Mouse (Mus musculus) stomach, embryonic 16.5 days (tissue): ENCODE measurements at regions not wholly inside any gene's neighbourhood (a gene's known extent, or its start where the extent isn't known, plus 50 kb on each side); places are given as distances from the start of the nearest gene placed in this dataset.

Source experiments
- ATAC-seq: fragments of 200-750 bp; cut with Nextera tagmentation; 2 replicates; pipeline ENCODE4 v1.8.0; 2017; ENCODE audit warnings: moderate number of reproducible peaks, moderate TSS enrichment; ENCODE audit not compliant: insufficient read depth, low FRiP score
- H3K27ac ChIP-seq: fragments of 300-500 bp; sonication (generic); 2 replicates; pipeline ENCODE4 v1.5.1; 2014; ENCODE audit warnings: low read length
- H3K27me3 ChIP-seq: fragments of 300-500 bp; sonication (generic); 2 replicates; pipeline ENCODE4 v1.6.1; 2014; ENCODE audit warnings: low read length, control low read depth, mixed read lengths; ENCODE audit not compliant: control insufficient read depth, insufficient read depth
- H3K36me3 ChIP-seq: fragments of 300-500 bp; sonication (generic); 2 replicates; pipeline ENCODE4 v1.6.1; 2014; ENCODE audit warnings: low read length; ENCODE audit not compliant: control insufficient read depth, insufficient read depth
- H3K4me1 ChIP-seq: fragments of 300-500 bp; sonication (generic); 2 replicates; pipeline ENCODE4 v1.6.1; 2014; ENCODE audit warnings: low read length, control low read depth, mixed read lengths; ENCODE audit not compliant: control insufficient read depth, insufficient read depth
- H3K4me2 ChIP-seq: fragments of 300-500 bp; sonication (generic); 2 replicates; pipeline ENCODE4 v1.6.1; 2014; ENCODE audit warnings: low read depth, low read length, mixed read lengths
- H3K4me3 ChIP-seq: fragments of 300-500 bp; sonication (generic); replicated peaks from 2 replicates; pipeline ENCODE4 v1.5.1; 2014; ENCODE audit warnings: mild to moderate bottlenecking, low read length
- H3K9ac ChIP-seq: fragments of 300-500 bp; sonication (generic); 2 replicates; pipeline ENCODE4 v1.6.1; 2014; ENCODE audit warnings: low read length
- H3K9me3 ChIP-seq: fragments of 300-500 bp; sonication (generic); replicated peaks from 2 replicates; pipeline ENCODE4 v1.6.1; 2016; ENCODE audit warnings: low read length, control low read depth; ENCODE audit not compliant: control insufficient read depth
- WGBS: fragments of 180-500 bp; shearing (Covaris S2); extraction: QIAGEN DNeasy Blood & Tissue Kit; methylation state at CpG from one replicate; pipeline ENCODE4 v1.1.7; 2014; 5-methylcytosine and 5-hydroxymethylcytosine counted together

DNA sequence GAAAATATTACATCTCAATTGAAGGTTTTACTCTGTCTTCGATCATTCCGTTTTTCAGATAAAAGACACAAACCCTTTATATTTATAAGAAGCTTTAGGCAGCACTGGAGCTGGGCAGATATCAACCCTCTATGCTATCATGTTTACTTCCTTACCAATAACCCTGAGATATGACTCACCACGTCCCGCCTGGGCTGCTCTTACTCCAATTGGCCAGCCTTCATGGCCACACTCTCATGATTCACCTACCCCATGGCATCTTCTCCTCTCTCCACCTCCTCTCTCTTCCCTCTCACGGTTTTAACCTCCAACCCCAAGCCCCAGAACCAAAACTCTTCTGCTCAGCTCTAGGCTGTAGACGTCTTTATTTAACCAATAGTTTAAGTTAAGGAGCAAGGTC lies 171.9 kb upstream of the Ubl3 start:
- 74% methylated on average over 6 of the region's 6 CpGs for WGBS

GRCm38 (mm10) chr5:148723677-148724227 lies 171.2 kb upstream of the Ubl3 start:
- Histone ChIP-seq H3K4me2 (no peak overlapping the region), H3K9me3 (0 out of 2 replicates have a peak, but pooled peaks cover 3% of the 10 kb centered on the region), H3K36me3 (no peaks in the 10 kb centered on the region), H3K9ac (no peak overlapping the region), H3K27ac (no peak overlapping the region), H3K27me3 (no peaks in the 10 kb centered on the region), H3K4me1 (no peaks in the 10 kb centered on the region), H3K4me3 (no peak overlapping the region)
- 93% methylated on average over 11 of the region's 11 CpGs for WGBS
- ATAC-seq = no peak

More for the DNA sequence above, 171.9 kb upstream of the Ubl3 start:
- Histone ChIP-seq H3K9ac (no peak overlapping the region), H3K9me3 (0 out of 2 replicates have a peak, but pooled peaks cover 3% of the 10 kb centered on the region), H3K27me3 (no peaks in the 10 kb centered on the region), H3K36me3 (no peaks in the 10 kb centered on the region), H3K27ac (no peak overlapping the region), H3K4me2 (no peak overlapping the region), H3K4me1 (no peaks in the 10 kb centered on the region), H3K4me3 (no peak overlapping the region)
- no peak for ATAC-seq

- Histone ChIP-seq H3K27me3 (no peaks in the 10 kb centered on the region), H3K4me3 (no peak overlapping the region), H3K27ac (no peak overlapping the region), H3K9me3 (0 out of 2 replicates have a peak, but pooled peaks cover 4% of the 10 kb centered on the region), H3K4me2 (no peak overlapping the region), H3K36me3 (no peaks in the 10 kb centered on the region), H3K9ac (no peak overlapping the region), H3K4me1 (no peaks in the 10 kb centered on the region)
- 86% methylated on average over 5 of the region's 5 CpGs for whole genome bisulfite sequencing
- ATAC-seq = no peak
Measured at GRCm38 (mm10) chr5:148720604-148721003, 168.0 kb upstream of the Ubl3 start.

DNA sequence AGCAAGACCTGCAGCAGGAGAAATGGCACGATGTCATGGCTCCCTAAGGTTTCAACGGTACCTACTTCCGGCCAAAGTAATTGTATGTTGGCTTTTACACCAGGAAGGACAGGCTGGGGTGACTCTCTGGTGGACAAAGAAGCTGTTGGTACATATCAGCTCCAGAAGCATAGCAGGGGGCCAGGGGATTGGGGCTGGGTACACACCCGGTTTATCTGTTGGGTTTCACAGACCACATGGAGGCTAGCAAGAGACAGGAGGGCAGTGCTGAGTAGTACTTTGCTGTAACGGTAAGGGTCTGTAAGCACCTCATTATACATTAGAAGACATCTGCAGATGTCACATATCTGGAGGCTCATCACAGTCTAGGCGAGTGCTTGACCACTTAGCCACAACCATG lies 164.0 kb upstream of the Ubl3 start:
- no peak overlapping the region for H3K4me2 ChIP-seq
- no peaks in the 10 kb centered on the region for H3K4me1 ChIP-seq
- H3K36me3 ChIP-seq = no peaks in the 10 kb centered on the region
- H3K27ac ChIP-seq = no peak overlapping the region
- H3K9me3 ChIP-seq = 0 out of 2 replicates have a peak, but pooled peaks cover 4% of the 10 kb centered on the region
- WGBS = 90% methylated on average over 6 of the region's 6 CpGs
- H3K9ac ChIP-seq = no peak overlapping the region
- no peak overlapping the region for H3K4me3 ChIP-seq
- H3K27me3 ChIP-seq = no peaks in the 10 kb centered on the region
- no peak for ATAC-seq

DNA sequence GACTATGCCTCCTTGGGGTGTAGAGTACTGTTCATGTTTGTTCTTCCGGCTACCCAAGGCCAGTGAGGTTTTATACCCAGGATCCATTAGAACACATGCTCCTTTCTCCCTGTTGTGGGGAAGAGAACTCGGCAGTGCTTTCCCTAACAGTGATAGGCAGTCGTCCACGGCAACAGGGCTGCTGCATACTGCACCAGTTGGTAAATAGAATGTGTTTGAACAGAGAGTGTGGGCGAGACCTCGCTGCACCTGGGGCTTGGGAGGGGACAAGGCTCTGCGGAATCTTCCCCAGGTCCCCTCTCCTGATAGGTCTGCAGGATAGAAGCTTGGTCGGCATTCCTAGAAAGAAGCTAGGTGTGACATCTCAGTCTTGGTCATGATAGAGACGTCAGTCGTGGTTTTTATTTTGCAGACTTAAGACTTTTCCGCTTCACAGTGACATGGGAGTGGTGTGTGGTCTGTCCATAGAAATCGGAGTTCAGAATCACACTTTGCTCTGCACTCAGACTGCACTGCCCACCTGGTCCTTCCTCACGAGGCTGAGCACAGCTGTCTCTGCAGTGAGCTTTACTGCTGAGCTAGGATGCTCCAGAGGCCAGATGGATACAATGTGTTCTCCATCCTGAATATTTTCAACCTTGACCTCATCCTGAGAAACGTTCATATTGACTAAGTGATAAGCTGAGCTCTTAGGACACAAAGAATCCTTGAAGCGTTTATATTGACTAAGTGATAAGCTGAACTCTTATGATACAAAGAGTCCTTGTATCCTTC lies 162.8 kb upstream of the Ubl3 start:
- Histone ChIP-seq H3K27ac (no peak overlapping the region), H3K4me1 (no peaks in the 10 kb centered on the region), H3K36me3 (no peaks in the 10 kb centered on the region), H3K4me3 (no peak overlapping the region), H3K9ac (no peak overlapping the region), H3K9me3 (0 out of 2 replicates have a peak, but pooled peaks cover 4% of the 10 kb centered on the region), H3K27me3 (no peaks in the 10 kb centered on the region), H3K4me2 (no peak overlapping the region)
- 50% methylated on average over 15 of the region's 15 CpGs for WGBS
- ATAC-seq = peak; percentile 61; the same call in 1 of the 2 replicates

- Histone ChIP-seq H3K27ac (no peak overlapping the region), H3K4me1 (no peaks in the 10 kb centered on the region), H3K4me3 (no peak overlapping the region), H3K9ac (no peak overlapping the region), H3K27me3 (no peaks in the 10 kb centered on the region), H3K4me2 (no peak overlapping the region), H3K9me3 (0 out of 2 replicates have a peak, but pooled peaks cover 4% of the 10 kb centered on the region), H3K36me3 (no peaks in the 10 kb centered on the region)
- ATAC-seq = no peak
- WGBS = 72% methylated on average over 4 of the region's 4 CpGs
Measured at GRCm38 (mm10) chr5:148714807-148715206, 162.2 kb upstream of the Ubl3 start.

- no peaks in the 10 kb centered on the region for H3K27me3 ChIP-seq
- 82% methylated on average over 5 of the region's 5 CpGs for WGBS
- no peak overlapping the region for H3K4me3 ChIP-seq
- no peak overlapping the region for H3K4me2 ChIP-seq
- ATAC-seq = no peak
- no peak overlapping the region for H3K9ac ChIP-seq
- 0 out of 2 replicates have a peak, but pooled peaks cover 4% of the 10 kb centered on the region for H3K9me3 ChIP-seq
- no peaks in the 10 kb centered on the region for H3K36me3 ChIP-seq
- peaks cover 4% of the 10 kb centered on the region for H3K4me1 ChIP-seq
- no peak overlapping the region for H3K27ac ChIP-seq
Measured at GRCm38 (mm10) chr5:148713796-148714195, 161.2 kb upstream of the Ubl3 start.

DNA sequence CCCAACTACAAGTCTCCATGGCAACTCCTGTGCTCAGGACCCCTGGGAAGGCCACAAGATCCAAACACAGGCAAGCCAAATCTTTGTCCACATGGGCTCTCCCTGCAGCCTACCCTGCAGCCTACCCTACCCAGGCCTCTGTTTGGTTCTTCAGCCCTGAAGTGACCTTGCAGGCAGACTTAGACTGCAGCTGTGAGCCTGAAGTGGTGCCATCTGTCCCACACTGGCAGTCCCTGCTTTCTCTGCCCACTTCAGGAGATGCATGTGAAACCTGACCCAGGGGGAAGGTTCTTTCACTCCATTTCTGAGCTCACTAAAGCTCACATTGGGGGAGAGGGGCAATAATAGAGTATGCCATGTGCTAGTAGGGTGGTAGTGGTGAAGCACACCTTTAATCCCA lies 160.4 kb upstream of the Ubl3 start:
- Histone ChIP-seq H3K27ac (no peak overlapping the region), H3K9ac (no peak overlapping the region), H3K4me1 (peaks cover 11% of the 10 kb centered on the region), H3K4me2 (no peak overlapping the region), H3K9me3 (no peaks in the 10 kb centered on the region), H3K27me3 (no peaks in the 10 kb centered on the region), H3K4me3 (no peak overlapping the region), H3K36me3 (no peaks in the 10 kb centered on the region)
- ATAC-seq = no peak

- Histone ChIP-seq H3K36me3 (no peaks in the 10 kb centered on the region), H3K9me3 (no peaks in the 10 kb centered on the region), H3K27ac (no peak overlapping the region), H3K9ac (no peak overlapping the region), H3K27me3 (no peaks in the 10 kb centered on the region), H3K4me3 (no peak overlapping the region), H3K4me2 (no peak overlapping the region), H3K4me1 (peaks cover 16% of the 10 kb centered on the region)
- ATAC-seq = no peak
- 78% methylated on average over 5 of the region's 5 CpGs for WGBS
Measured at GRCm38 (mm10) chr5:148711570-148711969, 159.0 kb upstream of the Ubl3 start.
